Mouse (Mus musculus) spleen, embryonic (tissue): ENCODE measurements around the gene Olfr1118.
"Not testable (repeated sequence)": the region's sequence is repeated elsewhere in the genome, so short reads cannot be mapped to it uniquely, and the experiment has no call there.

Experiments used
- CTCF ChIA-PET: fragments of 350-600 bp; sonication (Branson Sonifier 250); formaldehyde crosslinking; loops from one replicate; lab custom pipeline; 2022; lab: Charles Lee

Olfr1118 gene

DNA sequence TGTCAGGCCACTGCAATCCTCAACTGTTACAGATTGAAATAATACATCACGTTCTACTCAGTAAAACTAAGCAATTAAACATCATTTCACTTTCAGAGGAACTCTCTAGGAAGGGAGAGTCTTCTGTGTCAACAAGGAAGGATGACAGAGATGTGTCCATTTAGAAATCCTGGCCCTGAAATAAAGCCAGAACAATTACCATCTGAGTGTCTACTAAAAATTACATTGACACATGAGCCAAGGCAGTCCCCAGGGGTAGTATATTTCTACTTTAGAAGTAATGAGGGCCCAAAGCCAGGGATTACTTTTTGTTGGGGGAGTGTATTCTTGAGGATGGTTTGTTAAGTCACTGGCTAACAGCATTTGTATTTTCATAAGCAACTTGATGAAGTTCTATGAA lies at the start of gene Olfr1118:
Gene Olfr1118 (plus strand): TSS at position 301 of the 400 bp plus-strand sequence.
- CTCF ChIA-PET: no interaction called here

- CTCF ChIA-PET: no interaction called here
Observed at GRCm38 (mm10) chr2:87267234-87267633, 40.1 kb upstream of the Olfr1118 start, which contains the start of gene Olfr1116. Gene Olfr1116 (plus strand): TSS chr2:87267534.

DNA sequence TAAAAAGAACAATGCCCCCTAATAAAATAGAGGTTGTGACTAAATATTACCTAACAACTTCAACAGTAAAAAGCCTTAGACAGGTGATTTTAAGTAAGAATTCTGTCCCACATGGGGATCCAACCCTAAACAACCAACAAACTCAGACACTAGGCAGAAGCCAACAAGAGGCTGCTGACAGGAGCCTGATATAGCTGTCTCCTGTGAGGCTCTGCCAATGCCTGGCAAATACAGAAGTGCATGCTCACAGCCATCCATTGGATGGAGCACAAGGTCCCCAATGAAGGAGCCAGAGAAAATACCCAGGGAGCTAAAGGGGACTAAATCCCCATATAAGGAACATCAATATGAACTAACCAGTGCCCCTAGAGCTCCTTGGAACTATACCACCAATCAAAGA lies 13.4 kb upstream of the Olfr1118 start:
- CTCF ChIA-PET: not testable (repeated sequence)

DNA sequence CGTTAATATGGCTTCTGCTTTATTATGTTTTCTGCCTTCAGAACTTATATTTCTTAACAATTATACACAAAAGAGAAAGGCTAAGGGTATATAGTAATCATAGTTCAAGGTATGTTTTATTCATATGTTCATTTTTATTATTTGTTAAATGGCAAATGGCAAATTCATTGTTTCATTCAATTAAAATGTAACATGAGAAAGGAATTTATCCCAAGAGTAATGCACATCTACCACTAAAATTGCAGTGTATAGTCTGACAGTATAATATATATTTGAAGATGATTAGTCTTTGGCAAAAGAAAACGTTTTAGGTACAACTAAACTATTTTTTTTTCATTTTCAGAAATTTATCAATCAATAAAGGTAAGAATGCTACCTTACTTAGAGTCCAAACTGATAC lies 47.1 kb downstream of the Olfr1118 start, which contains the start of gene Olfr1120:
Gene Olfr1120 (plus strand): TSS at position 301 of the 400 bp plus-strand sequence.
- CTCF ChIA-PET: no interaction called here

- CTCF ChIA-PET: not testable (repeated sequence)
Observed at GRCm38 (mm10) chr2:87360121-87360520, 52.7 kb downstream of the Olfr1118 start.
